Mouse (Mus musculus): ENCODE results near the gene Thbs3.

- no peak for TF ChIP-seq CTCF (IDR thresholded peaks at IDR 0.05; ENCODE audit: low read depth)
- TF ChIP-seq EP300 (IDR thresholded peaks at IDR 0.05; ENCODE audit: low read depth): no peak
These were observed 18.7 kb downstream of the Thbs3 start for GRCm38 (mm10) chr3:89233562-89234110.

All from liver, embryonic 14.5 days (tissue).